Mouse (Mus musculus): ENCODE results near the gene 2810408A11Rik.

DNA sequence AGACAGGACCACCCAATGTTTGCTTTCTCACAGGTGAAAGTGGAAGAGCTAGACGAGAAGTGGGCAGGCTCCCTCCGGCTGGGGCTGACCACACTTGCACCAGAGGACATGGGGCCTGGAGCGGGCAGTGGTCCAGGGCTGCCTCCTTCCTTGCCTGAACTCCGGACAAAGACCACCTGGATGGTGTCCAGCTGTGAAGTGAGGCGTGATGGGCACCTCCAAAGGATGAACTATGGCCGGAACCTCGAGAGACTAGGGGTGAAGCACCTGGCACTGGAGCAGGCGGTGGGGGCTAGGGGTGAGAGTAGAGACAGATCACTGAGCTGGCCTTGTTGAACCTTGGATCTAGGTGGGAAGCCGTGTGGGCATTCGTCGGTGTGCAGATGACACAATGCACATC, 7.9 kb upstream of the 2810408A11Rik start:
- TF ChIP-seq GATA1 (IDR thresholded peaks at IDR 0.05; ENCODE audit: low read depth, low read length) = no peak
- no peak for TF ChIP-seq ZC3H11A (IDR thresholded peaks at IDR 0.05; ENCODE audit: low read depth, low read length)
- TF ChIP-seq MEF2A (IDR thresholded peaks at IDR 0.05; ENCODE audit: extremely low read depth, insufficient replicate concordance, low read depth, low read length, poor library complexity, severe bottlenecking) = no peak
- TF ChIP-seq CTCF (IDR thresholded peaks at IDR 0.05 in 2 of 3, conservative IDR thresholded peaks at IDR 0.05 in 1 of 3; ENCODE audit: control insufficient read depth in 1 of 3, insufficient read depth in 1 of 3, low read depth in 2 of 3, low read length in 3 of 3, poor library complexity in 1 of 3, severe bottlenecking in 1 of 3) = no peak
- TF ChIP-seq MAFK (IDR thresholded peaks at IDR 0.05; ENCODE audit: borderline replicate concordance, low read depth, low read length) = no peak
- TF ChIP-seq JUND (IDR thresholded peaks at IDR 0.05; ENCODE audit: low read depth, low read length) = no peak
